Mouse (Mus musculus) frontal cortex, adult 2 months (tissue): ENCODE measurements around the gene Saal1. TPM values are rescaled to one million over a fixed set of nuclear protein-coding genes. Genes with fewer than 3 reads are reported as not detected.

Experiments
- polyA plus RNA-seq: library from polyadenylated mRNA; depleted of rRNA; stranded (reverse); fragments of >200 nt; gene quantifications from 2 replicates; pipeline ENCODE4 v1.2.3, GENCODE M21; 2012; rRNA removed

Saal1 gene
- polyA plus RNA-seq, 1 experiment, result 9.1 TPM

Other genes with a start within 250 kb of the Saal1 start
- gene Sergef, start 70.9 kb downstream of the Saal1 start, polyA plus RNA-seq, result 48.0 and 50.4 TPM in 2 replicates
- gene Tph1, start 38.1 kb downstream of the Saal1 start, polyA plus RNA-seq, result 0.27 and 0.34 TPM in 2 replicates
- not detected in 2 replicates for gene Saa3, start 5.0 kb upstream of the Saal1 start, polyA plus RNA-seq
- gene Saa4, start 21.9 kb upstream of the Saal1 start, polyA plus RNA-seq, result not detected in 2 replicates
- gene Saa1, start 32.3 kb upstream of the Saal1 start, polyA plus RNA-seq, result not detected in 2 replicates
- 0.12 TPM in 1 of 2 replicates, not detected in the other for gene Saa2, start 41.1 kb upstream of the Saal1 start, polyA plus RNA-seq
- gene Hps5, start 85.4 kb upstream of the Saal1 start, polyA plus RNA-seq, result 16.1 and 18.8 TPM in 2 replicates
- 29.5 and 32.4 TPM in 2 replicates for gene Gtf2h1, start 85.4 kb upstream of the Saal1 start, polyA plus RNA-seq
- 323 and 354 TPM in 2 replicates for gene Ldha, start 130.8 kb upstream of the Saal1 start, polyA plus RNA-seq
- gene Ldhc, start 150.5 kb upstream of the Saal1 start, polyA plus RNA-seq, result not detected in 2 replicates
- 77.6 and 78.8 TPM in 2 replicates for gene Tsg101, start 209.3 kb upstream of the Saal1 start, polyA plus RNA-seq
- 6.3 and 7.7 TPM in 2 replicates for gene Uevld, start 247.8 kb upstream of the Saal1 start, polyA plus RNA-seq